Mouse (Mus musculus) thymus, adult 2 months (tissue): ENCODE data around the gene 1600015I10Rik. TPM values are rescaled to one million over a fixed set of nuclear protein-coding genes. Genes with fewer than 3 reads are reported as not detected.
A peak's percentile ranks its signal among the peaks of the same experiment; 100 is the strongest.

Source experiments
- DNase-seq: peaks from one replicate; pipeline ENCODE4 v3.0.0; 2021
- H3K27ac ChIP-seq: fragments of 200-500 bp; 2 replicates; pipeline ENCODE4 v1.5.1; 2012; ENCODE audit warnings: low read length, control low read depth; ENCODE audit not compliant: control insufficient read depth, insufficient read depth
- H3K27me3 ChIP-seq: fragments of 200-500 bp; 2 replicates; pipeline ENCODE4 v1.6.1; 2012; ENCODE audit warnings: mild to moderate bottlenecking, low read length, moderate library complexity, mixed read lengths; ENCODE audit not compliant: control insufficient read depth, insufficient read depth
- H3K36me3 ChIP-seq: fragments of 200-500 bp; 2 replicates; pipeline ENCODE4 v1.6.1; 2012; ENCODE audit warnings: mild to moderate bottlenecking, low read length, moderate library complexity; ENCODE audit not compliant: control insufficient read depth, insufficient read depth
- H3K4me1 ChIP-seq: fragments of 200-500 bp; replicated peaks from 2 replicates; pipeline ENCODE4 v1.6.1; 2012; ENCODE audit warnings: low read length; ENCODE audit not compliant: control insufficient read depth, insufficient read depth
- H3K4me3 ChIP-seq: fragments of 200-500 bp; 2 replicates; pipeline ENCODE4 v1.5.1; 2012; ENCODE audit warnings: mild to moderate bottlenecking, low read length, control low read depth, moderate library complexity; ENCODE audit not compliant: control insufficient read depth, insufficient read depth
- CTCF ChIP-seq: fragments of 200-500 bp; IDR thresholded peaks from 2 replicates; pipeline ENCODE4 v1.5.1; 2012; ENCODE audit warnings: mild to moderate bottlenecking, control low read depth, low read length, moderate library complexity, borderline replicate concordance; ENCODE audit not compliant: control insufficient read depth, poor library complexity, insufficient read depth; ENCODE audit errors: extremely low read depth
- POLR2A ChIP-seq: fragments of 200-500 bp; IDR thresholded peaks from 2 replicates; pipeline ENCODE4 v1.6.1; 2012; ENCODE audit warnings: mild to moderate bottlenecking, low read length, control low read depth, moderate library complexity; ENCODE audit not compliant: control insufficient read depth, poor library complexity, insufficient read depth; ENCODE audit errors: extremely low read depth
- WGBS: fragments of 180-500 bp; shearing (Covaris S2); methylation state at CpG from one replicate; pipeline ENCODE4 v1.1.7; 2018; 5-methylcytosine and 5-hydroxymethylcytosine counted together
- polyA plus RNA-seq: library from polyadenylated mRNA; depleted of rRNA; stranded (reverse); fragments of >200 nt; gene quantifications from 2 replicates; pipeline ENCODE4 v1.2.3, GENCODE M21; 2012

The 1600015I10Rik gene
- polyA plus RNA-seq, 1 experiment = 0.13 TPM

- 94% methylated on average over 17 of the region's 17 CpGs for WGBS
- no peak overlapping the region for H3K27ac ChIP-seq
These were observed 26.9 kb upstream of the 1600015I10Rik start for GRCm38 (mm10) chr6:48902511-48903406.

GRCm38 (mm10) chr6:48903437-48903836, 26.3 kb upstream of the 1600015I10Rik start:
- WGBS = 85% methylated on average over 4 of the region's 4 CpGs
- no peaks in the 10 kb centered on the region for H3K27me3 ChIP-seq
- no peak for DNase-seq
- H3K36me3 ChIP-seq = no peaks in the 10 kb centered on the region
- H3K27ac ChIP-seq = no peak overlapping the region
- H3K4me3 ChIP-seq = no peak overlapping the region
- no peaks in the 10 kb centered on the region for H3K4me1 ChIP-seq
- TF ChIP-seq POLR2A = no peak
- no peak for TF ChIP-seq CTCF

More at GRCm38 (mm10) chr6:48902511-48903406, 26.9 kb upstream of the 1600015I10Rik start:
- Histone ChIP-seq H3K27me3 (no peaks in the 10 kb centered on the region), H3K4me3 (no peak overlapping the region), H3K36me3 (no peaks in the 10 kb centered on the region), H3K4me1 (no peaks in the 10 kb centered on the region)
- no peak for DNase-seq
- TF ChIP-seq CTCF (no peak), POLR2A (no peak)

GRCm38 (mm10) chr6:48905606-48906005, 24.1 kb upstream of the 1600015I10Rik start:
- TF ChIP-seq CTCF (no peak), POLR2A (no peak)
- no peak for DNase-seq
- H3K36me3 ChIP-seq = no peaks in the 10 kb centered on the region
- no peak overlapping the region for H3K4me3 ChIP-seq
- no peaks in the 10 kb centered on the region for H3K4me1 ChIP-seq
- H3K27me3 ChIP-seq = no peaks in the 10 kb centered on the region
- 85% methylated on average over 13 of the region's 13 CpGs for WGBS
- H3K27ac ChIP-seq = no peak overlapping the region

- H3K27ac ChIP-seq = no peak overlapping the region
- H3K4me1 ChIP-seq = no peaks in the 10 kb centered on the region
- TF ChIP-seq POLR2A (no peak), CTCF (no peak)
- H3K27me3 ChIP-seq = no peaks in the 10 kb centered on the region
- DNase-seq = no peak
- WGBS = 96% methylated on average over 14 of the region's 14 CpGs
- no peak overlapping the region for H3K4me3 ChIP-seq
- no peaks in the 10 kb centered on the region for H3K36me3 ChIP-seq
These were observed 23.3 kb upstream of the 1600015I10Rik start for GRCm38 (mm10) chr6:48906371-48906770.

GRCm38 (mm10) chr6:48909229-48909628, 20.5 kb upstream of the 1600015I10Rik start:
- 88% methylated on average over 1 of the region's 1 CpGs for WGBS
- no peak for DNase-seq
- no peak overlapping the region for H3K4me3 ChIP-seq
- H3K4me1 ChIP-seq = no peaks in the 10 kb centered on the region
- H3K27me3 ChIP-seq = no peaks in the 10 kb centered on the region
- H3K36me3 ChIP-seq = no peaks in the 10 kb centered on the region
- no peak overlapping the region for H3K27ac ChIP-seq
- no peak for TF ChIP-seq POLR2A
- no peak for TF ChIP-seq CTCF

- WGBS = 12% methylated on average over 3 of the region's 3 CpGs
- Histone ChIP-seq H3K27ac (no peak overlapping the region), H3K27me3 (no peaks in the 10 kb centered on the region), H3K4me1 (no peaks in the 10 kb centered on the region), H3K36me3 (no peaks in the 10 kb centered on the region), H3K4me3 (no peak overlapping the region)
- DNase-seq = peak; percentile 25
- no peak for TF ChIP-seq CTCF
- TF ChIP-seq POLR2A = no peak
These were observed 17.7 kb upstream of the 1600015I10Rik start for GRCm38 (mm10) chr6:48912033-48912432.
